Mouse (Mus musculus) heart, postnatal 0 days (tissue): ENCODE data around the gene Fam131b.

Source experiments
- CTCF ChIP-seq: IDR thresholded peaks from 2 replicates; pipeline ENCODE4 v1.5.1; 2016; ENCODE audit warnings: antibody characterized with exemption, control low read depth, low read depth
- EP300 ChIP-seq: IDR thresholded peaks from 2 replicates; pipeline ENCODE4 v1.6.1; 2016; ENCODE audit warnings: antibody characterized with exemption, low read depth

DNA sequence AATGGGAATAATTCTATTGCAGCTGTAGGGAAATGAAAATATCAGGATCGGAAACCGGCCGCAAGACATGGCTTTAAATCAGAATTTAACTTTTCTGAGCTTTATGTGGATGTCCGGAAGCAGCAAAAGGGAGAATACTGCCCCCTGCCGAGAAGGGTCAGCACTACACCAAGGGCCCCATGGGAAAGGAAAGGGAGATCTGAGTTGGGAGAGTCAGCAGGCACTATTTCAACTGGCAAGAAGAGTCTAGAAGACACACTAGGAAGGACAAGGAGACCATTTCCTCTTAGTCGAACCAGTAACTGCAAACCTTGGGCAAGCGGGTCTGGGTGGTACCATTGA lies 796 bp upstream of the Fam131b start:
- TF ChIP-seq EP300 (no peak), CTCF (peak; percentile 67)
